ENCODE assay signal across 8 mouse cellular contexts in the genomic region with DNA sequence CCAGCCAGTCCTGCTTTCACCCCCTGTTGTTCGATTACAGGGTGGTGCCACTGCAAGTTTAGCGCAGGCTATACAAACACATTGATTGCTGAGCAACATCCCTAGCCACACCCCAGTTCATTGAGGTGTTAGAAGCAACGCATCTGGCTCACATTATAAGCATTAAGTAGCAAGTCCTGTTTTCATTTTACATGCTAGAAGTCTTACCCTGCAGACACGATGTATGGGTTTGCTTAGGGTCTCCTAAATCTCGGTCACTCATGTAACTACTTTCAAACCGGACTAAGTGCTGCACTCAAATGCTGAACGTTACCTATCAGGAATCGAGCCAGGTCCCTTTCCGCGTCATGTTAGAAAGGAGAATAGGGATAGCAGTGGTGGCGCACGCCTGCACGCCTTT. TPM values are rescaled to one million over a fixed set of nuclear protein-coding genes. Genes with fewer than 3 reads are reported as not detected.
A peak's percentile ranks its signal among the peaks of the same experiment; 100 is the strongest.
DNase-seq lines count a peak whose midpoint lies in the region; ATAC-seq lines count a peak whose summit lies in the region.

No protein-coding gene starts in this region.

- no peak for ATAC-seq in lung, embryonic 15.5 days (ENCODE audit: borderline replicate concordance, extremely low read depth, low FRiP score, low TSS enrichment)
- no peak for ATAC-seq in hindbrain, embryonic 16.5 days
- ATAC-seq in midbrain, embryonic 12.5 days (ENCODE audit: low FRiP score, low read depth) = no peak

- intact Hi-C loops in gastrocnemius, postnatal 14 days (cut with DNase I; ENCODE audit: low total_unique reads) = loop anchor here (10.0 kb wide), 1 partner anchor 75 kb away; no protein-coding TSS in a partner anchor

- H3K4me3 ChIP-seq in lung, embryonic 15.5 days = peak overlapping the region; percentile 58
- peak overlapping the region; percentile 34 for H3K4me3 ChIP-seq in hindbrain, embryonic 16.5 days (ENCODE audit: low read length)
- peak overlapping the region; percentile 68 for H3K4me3 ChIP-seq in midbrain, embryonic 12.5 days

- no peaks in the 10 kb centered on the region for H3K36me3 ChIP-seq in lung, embryonic 15.5 days
- no peaks in the 10 kb centered on the region for H3K36me3 ChIP-seq in hindbrain, embryonic 16.5 days (ENCODE audit: control insufficient read depth, insufficient read depth, low read length)
- H3K36me3 ChIP-seq in midbrain, embryonic 12.5 days = no peaks in the 10 kb centered on the region

- no peaks in the 10 kb centered on the region for H3K27me3 ChIP-seq in lung, embryonic 15.5 days
- H3K27me3 ChIP-seq in hindbrain, embryonic 16.5 days (replicated peaks; ENCODE audit: control insufficient read depth, insufficient read depth, low read length) = no peaks in the 10 kb centered on the region
- no peaks in the 10 kb centered on the region for H3K27me3 ChIP-seq in midbrain, embryonic 12.5 days

- no peak overlapping the region for H3K27ac ChIP-seq in lung, embryonic 15.5 days
- H3K27ac ChIP-seq in hindbrain, embryonic 16.5 days (ENCODE audit: low read depth, low read length) = 0 out of 2 replicates have a peak overlapping the region, but pooled peaks have one; percentile 4
- H3K27ac ChIP-seq in midbrain, embryonic 12.5 days (replicated peaks) = no peak overlapping the region

- H3K9ac ChIP-seq in lung, embryonic 15.5 days = 0 out of 2 replicates have a peak overlapping the region, but pooled peaks have one; percentile 18
- peak overlapping the region; percentile 19 for H3K9ac ChIP-seq in hindbrain, embryonic 16.5 days (ENCODE audit: low read depth, low read length)
- peak overlapping the region; percentile 83; the same call in 1 of the 2 replicates for H3K9ac ChIP-seq in midbrain, embryonic 12.5 days (replicated peaks)

- WGBS in lung, embryonic 15.5 days = 19% methylated on average over 13 of the region's 13 CpGs
- WGBS in hindbrain, embryonic 16.5 days = 35% methylated on average over 13 of the region's 13 CpGs
- 33% methylated on average over 13 of the region's 13 CpGs for WGBS in midbrain, embryonic 12.5 days

- no peaks in the 10 kb centered on the region for H3K9me3 ChIP-seq in lung, embryonic 15.5 days
- H3K9me3 ChIP-seq in hindbrain, embryonic 16.5 days (ENCODE audit: control insufficient read depth, low read length) = no peaks in the 10 kb centered on the region
- H3K9me3 ChIP-seq in midbrain, embryonic 12.5 days = no peaks in the 10 kb centered on the region

- H3K4me1 ChIP-seq in lung, embryonic 15.5 days = peaks cover 12% of the 10 kb centered on the region
- H3K4me1 ChIP-seq in hindbrain, embryonic 16.5 days (ENCODE audit: control insufficient read depth, insufficient read depth, low read depth, low read length) = peaks cover 10% of the 10 kb centered on the region
- H3K4me1 ChIP-seq in midbrain, embryonic 12.5 days = peaks cover 13% of the 10 kb centered on the region; the same call in 1 of the 2 replicates

- peak overlapping the region; percentile 78 for H3K4me2 ChIP-seq in lung, embryonic 15.5 days
- H3K4me2 ChIP-seq in hindbrain, embryonic 16.5 days (ENCODE audit: low read length) = peak overlapping the region; percentile 61
- peak overlapping the region; percentile 86 for H3K4me2 ChIP-seq in midbrain, embryonic 12.5 days (replicated peaks)

- no peak for DNase-seq in lung, postnatal 4 days
- peak; percentile 12 for DNase-seq in c-Kit-negative CD71-positive TER-119-positive erythroid progenitor cells, embryonic 14.5 days (ENCODE audit: low read depth, low spot score)
- no peak for DNase-seq in gastrocnemius, postnatal 14 days
- DNase-seq in frontal cortex, postnatal 36 days (ENCODE audit: low spot score in 2 of 2) = no peak
- no peak for DNase-seq in urinary bladder, adult 2 months (ENCODE audit: low spot score)

RNA-seq across cellular contexts. Expression of a gene that starts 0.9 kb away (rescaled TPM):
- polyA plus RNA-seq in lung, embryonic 15.5 days (2015; fragmentation: Nextera tagmentation; extraction: Ambion mirVana) = 23.2 and 24.6 TPM in 2 replicates
- 28.9 and 29.9 TPM in 2 replicates for polyA plus RNA-seq in hindbrain, embryonic 16.5 days (2015; fragmentation: Nextera tagmentation; extraction: Ambion mirVana)
- 28.4 TPM in 2 replicates for polyA plus RNA-seq in midbrain, embryonic 12.5 days (2016; fragmentation: Nextera tagmentation; extraction: Ambion mirVana)
- total RNA-seq in gastrocnemius, postnatal 14 days (2021) = 1 to 10 TPM; 7.3 to 7.4 TPM
- 11.3 and 13.0 TPM in 2 replicates for polyA plus RNA-seq in urinary bladder, adult 2 months (2012; rRNA removed)

RNA-seq across cellular contexts. Expression of a gene that starts 12.5 kb away (rescaled TPM):
- polyA plus RNA-seq in lung, embryonic 15.5 days (2015; fragmentation: Nextera tagmentation; extraction: Ambion mirVana) = 78.0 and 82.1 TPM in 2 replicates
- polyA plus RNA-seq in hindbrain, embryonic 16.5 days (2015; fragmentation: Nextera tagmentation; extraction: Ambion mirVana) = 66.8 and 66.9 TPM in 2 replicates
- polyA plus RNA-seq in midbrain, embryonic 12.5 days (2016; fragmentation: Nextera tagmentation; extraction: Ambion mirVana) = 62.9 and 64.9 TPM in 2 replicates
- total RNA-seq in gastrocnemius, postnatal 14 days (2021) = 10 to 100 TPM; 40.1 to 43.1 TPM
- polyA plus RNA-seq in urinary bladder, adult 2 months (2012; rRNA removed) = 121 and 136 TPM in 2 replicates

RNA-seq across cellular contexts. Expression of a gene that starts 21.6 kb away (rescaled TPM):
- polyA plus RNA-seq in lung, embryonic 15.5 days (2015; fragmentation: Nextera tagmentation; extraction: Ambion mirVana) = 10.8 and 11.4 TPM in 2 replicates
- 3.0 and 3.8 TPM in 2 replicates for polyA plus RNA-seq in hindbrain, embryonic 16.5 days (2015; fragmentation: Nextera tagmentation; extraction: Ambion mirVana)
- polyA plus RNA-seq in midbrain, embryonic 12.5 days (2016; fragmentation: Nextera tagmentation; extraction: Ambion mirVana) = 7.7 and 7.8 TPM in 2 replicates
- 1 to 10 TPM; 6.4 to 6.5 TPM for total RNA-seq in gastrocnemius, postnatal 14 days (2021)
- polyA plus RNA-seq in urinary bladder, adult 2 months (2012; rRNA removed) = 21.3 and 24.1 TPM in 2 replicates

RNA-seq across cellular contexts. Expression of a gene that starts 45.0 kb away (rescaled TPM):
- 25.5 and 26.4 TPM in 2 replicates for polyA plus RNA-seq in lung, embryonic 15.5 days (2015; fragmentation: Nextera tagmentation; extraction: Ambion mirVana)
- 22.9 and 24.6 TPM in 2 replicates for polyA plus RNA-seq in hindbrain, embryonic 16.5 days (2015; fragmentation: Nextera tagmentation; extraction: Ambion mirVana)
- 31.0 and 32.5 TPM in 2 replicates for polyA plus RNA-seq in midbrain, embryonic 12.5 days (2016; fragmentation: Nextera tagmentation; extraction: Ambion mirVana)
- 1 to 10 TPM; 8.6 to 9.2 TPM for total RNA-seq in gastrocnemius, postnatal 14 days (2021)
- 26.2 TPM in 2 replicates for polyA plus RNA-seq in urinary bladder, adult 2 months (2012; rRNA removed)

Comparison
In these comparisons a context has a peak if more than half of its experiments do, and no peak if none do; other contexts are left out.
1. H3K9ac ChIP-seq: peak in every context shown above with its lines; median percentile 83 in midbrain, embryonic 12.5 days; 19 in hindbrain, embryonic 16.5 days; 18 in lung, embryonic 15.5 days.